Mouse (Mus musculus) hindbrain, embryonic 13.5 days (tissue): ENCODE data around the gene Entpd6. TPM values are rescaled to one million over a fixed set of nuclear protein-coding genes. Genes with fewer than 3 reads are reported as not detected.
A peak's percentile ranks its signal among the peaks of the same experiment; 100 is the strongest.

Experiments used
- ATAC-seq: fragments of 200-750 bp; cut with Nextera tagmentation; 2 replicates; pipeline ENCODE4 v1.8.0; 2017; ENCODE audit warnings: moderate TSS enrichment; ENCODE audit not compliant: low FRiP score
- H3K27ac ChIP-seq: fragments of 300-500 bp; sonication (generic); 2 replicates; pipeline ENCODE4 v1.5.1; 2015; ENCODE audit warnings: inconsistent platforms, mild to moderate bottlenecking, moderate library complexity
- H3K27me3 ChIP-seq: fragments of 300-500 bp; sonication (generic); 2 replicates; pipeline ENCODE4 v1.6.1; 2015; ENCODE audit warnings: mild to moderate bottlenecking, inconsistent platforms
- H3K36me3 ChIP-seq: fragments of 300-500 bp; sonication (generic); 2 replicates; pipeline ENCODE4 v1.6.1; 2015; ENCODE audit warnings: mild to moderate bottlenecking, inconsistent platforms
- H3K4me1 ChIP-seq: fragments of 300-500 bp; sonication (generic); replicated peaks from 2 replicates; pipeline ENCODE4 v1.6.1; 2015; ENCODE audit warnings: inconsistent platforms
- H3K4me2 ChIP-seq: fragments of 300-500 bp; sonication (generic); 2 replicates; pipeline ENCODE4 v1.6.1; 2015; ENCODE audit warnings: inconsistent platforms, mild to moderate bottlenecking, moderate library complexity
- H3K4me3 ChIP-seq: fragments of 300-500 bp; sonication (generic); 2 replicates; pipeline ENCODE4 v1.5.1; 2015; ENCODE audit warnings: mild to moderate bottlenecking, inconsistent platforms
- H3K9ac ChIP-seq: fragments of 300-500 bp; sonication (generic); 2 replicates; pipeline ENCODE4 v1.6.1; 2015; ENCODE audit warnings: mild to moderate bottlenecking, inconsistent platforms
- H3K9me3 ChIP-seq: fragments of 300-500 bp; sonication (generic); 2 replicates; pipeline ENCODE4 v1.6.1; 2016; ENCODE audit warnings: inconsistent platforms
- WGBS: fragments of 180-500 bp; shearing (Covaris S2); methylation state at CpG from one replicate; pipeline ENCODE4 v1.1.7; 2015; 5-methylcytosine and 5-hydroxymethylcytosine counted together
- polyA plus RNA-seq: library from polyadenylated mRNA; unstranded; fragments of >200 nt; fragmentation: Nextera tagmentation; extraction: Ambion mirVana; gene quantifications from 2 replicates; pipeline ENCODE4 v1.2.1, GENCODE M21; 2015

The Entpd6 gene
- polyA plus RNA-seq, 1 experiment from 2014 or later = 49.1 TPM

GRCm38 (mm10) chr2:150766083-150766862 lies 17.4 kb downstream of the Entpd6 start:
- 91% methylated on average over 4 of the region's 4 CpGs for WGBS
- Histone ChIP-seq H3K27me3 (no peaks in the 10 kb centered on the region), H3K4me2 (no peak overlapping the region), H3K27ac (peak overlapping the region; percentile 60; the same call in 1 of the 2 replicates), H3K4me1 (peaks cover 17% of the 10 kb centered on the region), H3K9me3 (no peaks in the 10 kb centered on the region), H3K9ac (no peak overlapping the region), H3K4me3 (no peak overlapping the region), H3K36me3 (peaks cover 90% of the 10 kb centered on the region)
- no peak for ATAC-seq

- H3K9ac ChIP-seq = no peak overlapping the region
- 100% methylated on average over 1 of the region's 1 CpGs for WGBS
- ATAC-seq = no peak
- H3K27ac ChIP-seq = no peak overlapping the region
- no peak overlapping the region for H3K4me2 ChIP-seq
- H3K9me3 ChIP-seq = no peaks in the 10 kb centered on the region
- peaks cover 80% of the 10 kb centered on the region for H3K36me3 ChIP-seq
- H3K4me3 ChIP-seq = no peak overlapping the region
- peaks cover 27% of the 10 kb centered on the region for H3K4me1 ChIP-seq
- H3K27me3 ChIP-seq = no peaks in the 10 kb centered on the region
These were observed 19.8 kb downstream of the Entpd6 start for GRCm38 (mm10) chr2:150768678-150769077.

GRCm38 (mm10) chr2:150770747-150771146 lies 21.9 kb downstream of the Entpd6 start:
- Histone ChIP-seq H3K4me2 (no peak overlapping the region), H3K4me1 (peaks cover 22% of the 10 kb centered on the region), H3K27ac (peak overlapping the region; percentile 50), H3K36me3 (peaks cover 62% of the 10 kb centered on the region), H3K9me3 (no peaks in the 10 kb centered on the region), H3K4me3 (no peak overlapping the region), H3K9ac (peak overlapping the region; percentile 11; the same call in 1 of the 2 replicates), H3K27me3 (no peaks in the 10 kb centered on the region)
- WGBS = 64% methylated on average over 1 of the region's 1 CpGs
- peak; percentile 61 for ATAC-seq

- no peak overlapping the region for H3K4me2 ChIP-seq
- no peak overlapping the region for H3K27ac ChIP-seq
- H3K4me1 ChIP-seq = peaks cover 22% of the 10 kb centered on the region
- peak overlapping the region; percentile 11; the same call in 1 of the 2 replicates for H3K9ac ChIP-seq
- H3K27me3 ChIP-seq = no peaks in the 10 kb centered on the region
- H3K36me3 ChIP-seq = peaks cover 58% of the 10 kb centered on the region
- ATAC-seq = no peak
- 82% methylated on average over 6 of the region's 6 CpGs for WGBS
- no peak overlapping the region for H3K4me3 ChIP-seq
- H3K9me3 ChIP-seq = no peaks in the 10 kb centered on the region
These were observed 22.3 kb downstream of the Entpd6 start for GRCm38 (mm10) chr2:150771169-150771568.

- H3K4me2 ChIP-seq = no peak overlapping the region
- peaks cover 50% of the 10 kb centered on the region for H3K36me3 ChIP-seq
- peaks cover 22% of the 10 kb centered on the region for H3K4me1 ChIP-seq
- no peak for ATAC-seq
- no peaks in the 10 kb centered on the region for H3K27me3 ChIP-seq
- H3K27ac ChIP-seq = peak overlapping the region; percentile 35; the same call in 1 of the 2 replicates
- H3K9me3 ChIP-seq = no peaks in the 10 kb centered on the region
- 90% methylated on average over 8 of the region's 8 CpGs for WGBS
- no peak overlapping the region for H3K9ac ChIP-seq
- H3K4me3 ChIP-seq = no peak overlapping the region
These were observed 23.2 kb downstream of the Entpd6 start for GRCm38 (mm10) chr2:150771996-150772395.

GRCm38 (mm10) chr2:150772466-150773119 lies 23.8 kb downstream of the Entpd6 start:
- WGBS = 73% methylated on average over 10 of the region's 10 CpGs
- peaks cover 22% of the 10 kb centered on the region for H3K4me1 ChIP-seq
- no peak for ATAC-seq

GRCm38 (mm10) chr2:150782801-150783200 lies 34.0 kb downstream of the Entpd6 start:
- Histone ChIP-seq H3K27me3 (peaks cover 7% of the 10 kb centered on the region; the same call in 1 of the 2 replicates), H3K4me3 (no peak overlapping the region), H3K4me2 (no peak overlapping the region), H3K9ac (no peak overlapping the region), H3K27ac (no peak overlapping the region), H3K4me1 (peaks cover 12% of the 10 kb centered on the region), H3K9me3 (no peaks in the 10 kb centered on the region), H3K36me3 (no peaks in the 10 kb centered on the region)
- ATAC-seq = no peak
- 84% methylated on average over 2 of the region's 2 CpGs for WGBS

More at GRCm38 (mm10) chr2:150772466-150773119, 23.8 kb downstream of the Entpd6 start:
- Histone ChIP-seq H3K9ac (no peak overlapping the region), H3K27me3 (no peaks in the 10 kb centered on the region), H3K4me3 (no peak overlapping the region), H3K36me3 (peaks cover 44% of the 10 kb centered on the region), H3K27ac (no peak overlapping the region), H3K9me3 (no peaks in the 10 kb centered on the region), H3K4me2 (no peak overlapping the region)

- 2% methylated on average over 57 of the region's 58 CpGs for WGBS
- peak; percentile 97 for ATAC-seq
- H3K27me3 ChIP-seq = peaks cover 7% of the 10 kb centered on the region; the same call in 1 of the 2 replicates
These were observed 37.7 kb downstream of the Entpd6 start, which contains the start of gene Pygb for GRCm38 (mm10) chr2:150786251-150787180. TSS of gene Pygb (plus strand) at chr2:150786735.

GRCm38 (mm10) chr2:150787234-150787771 lies 38.5 kb downstream of the Entpd6 start:
- H3K27ac ChIP-seq = peak overlapping the region; percentile 78
- peaks cover 7% of the 10 kb centered on the region; the same call in 1 of the 2 replicates for H3K27me3 ChIP-seq
- peak; percentile 15; the same call in 1 of the 2 replicates for ATAC-seq
- H3K36me3 ChIP-seq = peaks cover 6% of the 10 kb centered on the region
- H3K9ac ChIP-seq = peak overlapping the region; percentile 87
- peak overlapping the region; percentile 87 for H3K4me2 ChIP-seq
- under 1% methylated on average over 23 of the region's 23 CpGs for WGBS
- H3K4me1 ChIP-seq = peaks cover 30% of the 10 kb centered on the region
- peak overlapping the region; percentile 81 for H3K4me3 ChIP-seq
- H3K9me3 ChIP-seq = no peaks in the 10 kb centered on the region

More at GRCm38 (mm10) chr2:150786251-150787180, 37.7 kb downstream of the Entpd6 start, which contains the start of gene Pygb:
- Histone ChIP-seq H3K9me3 (no peaks in the 10 kb centered on the region), H3K4me1 (peaks cover 30% of the 10 kb centered on the region), H3K4me3 (peak within 1 kb of the TSS; percentile 81), H3K36me3 (no peaks in the 10 kb centered on the region; the same call in 1 of the 2 replicates), H3K4me2 (peak within 1 kb of the TSS; percentile 87), H3K9ac (peak within 1 kb of the TSS; percentile 87), H3K27ac (peak within 1 kb of the TSS; percentile 78)

GRCm38 (mm10) chr2:150788768-150789550 lies 40.1 kb downstream of the Entpd6 start:
- Histone ChIP-seq H3K4me1 (peaks cover 30% of the 10 kb centered on the region), H3K4me3 (peak overlapping the region; percentile 7; the same call in 1 of the 2 replicates), H3K9ac (peak overlapping the region; percentile 21; the same call in 1 of the 2 replicates), H3K9me3 (no peaks in the 10 kb centered on the region), H3K36me3 (peaks cover 12% of the 10 kb centered on the region), H3K4me2 (peak overlapping the region; percentile 39), H3K27ac (peak overlapping the region; percentile 24), H3K27me3 (peaks cover 7% of the 10 kb centered on the region; the same call in 1 of the 2 replicates)
- ATAC-seq = no peak
- WGBS = 56% methylated on average over 4 of the region's 4 CpGs

GRCm38 (mm10) chr2:150793320-150793719 lies 44.5 kb downstream of the Entpd6 start:
- Histone ChIP-seq H3K9ac (no peak overlapping the region), H3K4me3 (no peak overlapping the region), H3K9me3 (no peaks in the 10 kb centered on the region), H3K4me1 (peaks cover 12% of the 10 kb centered on the region), H3K36me3 (peaks cover 36% of the 10 kb centered on the region), H3K27ac (peak overlapping the region; percentile 18; the same call in 1 of the 2 replicates), H3K4me2 (no peak overlapping the region), H3K27me3 (no peaks in the 10 kb centered on the region)
- 77% methylated on average over 4 of the region's 4 CpGs for WGBS
- no peak for ATAC-seq
